Mouse (Mus musculus): ENCODE results near the gene Mlxipl. TPM values are rescaled to one million over a fixed set of nuclear protein-coding genes. Genes with fewer than 3 reads are reported as not detected.
A peak's percentile ranks its signal among the peaks of the same experiment; 100 is the strongest.
"Not testable (repeated sequence)": the region's sequence is repeated elsewhere in the genome, so short reads cannot be mapped to it uniquely, and the experiment has no call there.

Mlxipl gene
- polyA plus RNA-seq, 1 experiment from 2014 or later: 0.60 TPM

- peak; percentile 97 for DNase-seq (ENCODE audit: low spot score)
- Histone ChIP-seq H3K4me2 (ENCODE audit: low read depth) (peak within 1 kb of the TSS; percentile 95), H3K36me3 (ENCODE audit: control insufficient read depth, insufficient read depth, low read length) (peaks cover 9% of the 10 kb centered on the region), H3K9me3 (ENCODE audit: control insufficient read depth, low read length) (no peaks in the 10 kb centered on the region), H3K4me1 (ENCODE audit: control insufficient read depth, insufficient read depth, low read length) (peaks cover 5% of the 10 kb centered on the region), H3K27me3 (ENCODE audit: control insufficient read depth, insufficient read depth, low read length) (no peaks in the 10 kb centered on the region), H3K27ac (ENCODE audit: low read depth, low read length) (0 out of 2 replicates have a peak within 1 kb of the TSS, but pooled peaks have one; percentile 14), H3K9ac (ENCODE audit: low read length) (peak within 1 kb of the TSS; percentile 81), H3K4me3 (ENCODE audit: low read depth, low read length) (peak within 1 kb of the TSS; percentile 92)
- 0% methylated on average over 52 of the region's 52 CpGs for WGBS
- peak; percentile 96 for ATAC-seq (ENCODE audit: insufficient read depth, low FRiP score, low TSS enrichment)
Observed at GRCm38 (mm10) chr5:135063629-135064381, 25.9 kb upstream of the Mlxipl start, which contains the start of gene Dnajc30. Gene Dnajc30 (plus strand): TSS chr5:135064202.

GRCm38 (mm10) chr5:135064382-135064766 lies 25.3 kb upstream of the Mlxipl start:
- Histone ChIP-seq H3K27me3 (ENCODE audit: control insufficient read depth, insufficient read depth, low read length) (no peaks in the 10 kb centered on the region), H3K36me3 (ENCODE audit: control insufficient read depth, insufficient read depth, low read length) (peaks cover 8% of the 10 kb centered on the region), H3K9me3 (ENCODE audit: control insufficient read depth, low read length) (no peaks in the 10 kb centered on the region), H3K4me1 (ENCODE audit: control insufficient read depth, insufficient read depth, low read length) (peaks cover 5% of the 10 kb centered on the region), H3K4me3 (ENCODE audit: low read depth, low read length) (peak overlapping the region; percentile 92), H3K4me2 (ENCODE audit: low read depth) (peak overlapping the region; percentile 95), H3K27ac (ENCODE audit: low read depth, low read length) (0 out of 2 replicates have a peak overlapping the region, but pooled peaks have one; percentile 14), H3K9ac (ENCODE audit: low read length) (peak overlapping the region; percentile 81)
- WGBS: under 1% methylated on average over 40 of the region's 40 CpGs
- peak; percentile 33 for ATAC-seq (ENCODE audit: insufficient read depth, low FRiP score, low TSS enrichment)
- DNase-seq (ENCODE audit: low spot score): no peak

GRCm38 (mm10) chr5:135064909-135065446 lies 24.7 kb upstream of the Mlxipl start, which contains the start of gene Bud23:
Gene Bud23 (minus strand): TSS chr5:135064959.
- WGBS: 79% methylated on average over 9 of the region's 9 CpGs
- ATAC-seq (ENCODE audit: insufficient read depth, low FRiP score, low TSS enrichment); H3K27me3 ChIP-seq (ENCODE audit: control insufficient read depth, insufficient read depth, low read length); H3K36me3 ChIP-seq (ENCODE audit: control insufficient read depth, insufficient read depth, low read length); H3K9me3 ChIP-seq (ENCODE audit: control insufficient read depth, low read length); DNase-seq (ENCODE audit: low spot score); H3K4me1 ChIP-seq (ENCODE audit: control insufficient read depth, insufficient read depth, low read length): not testable (repeated sequence)
- Histone ChIP-seq H3K4me3 (ENCODE audit: low read depth, low read length) (peak within 1 kb of the TSS; percentile 92), H3K27ac (ENCODE audit: low read depth, low read length) (0 out of 2 replicates have a peak within 1 kb of the TSS, but pooled peaks have one; percentile 14), H3K4me2 (ENCODE audit: low read depth) (peak within 1 kb of the TSS; percentile 95), H3K9ac (ENCODE audit: low read length) (peak within 1 kb of the TSS; percentile 81)

DNA sequence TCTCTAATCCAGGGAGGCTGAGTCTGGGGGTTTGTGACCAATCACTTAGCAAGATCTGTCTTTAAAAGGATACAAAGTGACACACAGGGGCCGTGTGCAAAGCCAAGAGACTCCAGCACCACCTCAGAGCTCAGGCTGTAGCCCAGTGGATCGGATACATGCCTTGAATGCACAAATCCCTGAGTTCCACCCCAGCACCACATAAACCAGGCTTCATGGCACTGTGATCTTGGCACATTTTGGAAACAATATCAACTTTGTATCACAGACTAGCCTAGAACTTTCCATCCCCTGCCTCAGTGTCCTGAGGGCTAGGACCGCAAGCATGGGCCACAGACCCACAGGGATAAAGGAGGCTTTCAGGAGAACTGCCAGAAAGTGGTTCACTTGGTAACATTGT lies 23.7 kb upstream of the Mlxipl start:
- no peak overlapping the region for H3K4me3 ChIP-seq (ENCODE audit: low read depth, low read length)
- no peak overlapping the region; the same call in 1 of the 2 replicates for H3K4me2 ChIP-seq (ENCODE audit: low read depth)
- peaks cover 5% of the 10 kb centered on the region for H3K4me1 ChIP-seq (ENCODE audit: control insufficient read depth, insufficient read depth, low read length)
- H3K27me3 ChIP-seq (ENCODE audit: control insufficient read depth, insufficient read depth, low read length): no peaks in the 10 kb centered on the region
- WGBS: 95% methylated on average over 3 of the region's 3 CpGs
- no peak for ATAC-seq (ENCODE audit: insufficient read depth, low FRiP score, low TSS enrichment)
- no peaks in the 10 kb centered on the region for H3K9me3 ChIP-seq (ENCODE audit: control insufficient read depth, low read length)
- H3K27ac ChIP-seq (ENCODE audit: low read depth, low read length): no peak overlapping the region
- 0 out of 2 replicates have a peak, but pooled peaks cover 2% of the 10 kb centered on the region for H3K36me3 ChIP-seq (ENCODE audit: control insufficient read depth, insufficient read depth, low read length)
- no peak for DNase-seq (ENCODE audit: low spot score)
- no peak overlapping the region for H3K9ac ChIP-seq (ENCODE audit: low read length)

GRCm38 (mm10) chr5:135070448-135070847 lies 19.2 kb upstream of the Mlxipl start:
- H3K36me3 ChIP-seq (ENCODE audit: control insufficient read depth, insufficient read depth, low read length): peaks cover 7% of the 10 kb centered on the region; the same call in 1 of the 2 replicates
- no peak overlapping the region for H3K27ac ChIP-seq (ENCODE audit: low read depth, low read length)
- WGBS: 88% methylated on average over 3 of the region's 3 CpGs
- H3K4me3 ChIP-seq (ENCODE audit: low read depth, low read length): no peak overlapping the region
- no peak overlapping the region for H3K4me2 ChIP-seq (ENCODE audit: low read depth)
- no peak for DNase-seq (ENCODE audit: low spot score)
- no peak for ATAC-seq (ENCODE audit: insufficient read depth, low FRiP score, low TSS enrichment)
- H3K9ac ChIP-seq (ENCODE audit: low read length): no peak overlapping the region
- H3K4me1 ChIP-seq (ENCODE audit: control insufficient read depth, insufficient read depth, low read length): peaks cover 8% of the 10 kb centered on the region
- no peaks in the 10 kb centered on the region for H3K27me3 ChIP-seq (ENCODE audit: control insufficient read depth, insufficient read depth, low read length)
- H3K9me3 ChIP-seq (ENCODE audit: control insufficient read depth, low read length): no peaks in the 10 kb centered on the region

GRCm38 (mm10) chr5:135072061-135072460 lies 17.6 kb upstream of the Mlxipl start:
- ATAC-seq (ENCODE audit: insufficient read depth, low FRiP score, low TSS enrichment) (no peak), DNase-seq (ENCODE audit: low spot score) (no peak)
- H3K27ac ChIP-seq (ENCODE audit: low read depth, low read length): no peak overlapping the region
- H3K27me3 ChIP-seq (ENCODE audit: control insufficient read depth, insufficient read depth, low read length): no peaks in the 10 kb centered on the region
- no peaks in the 10 kb centered on the region for H3K9me3 ChIP-seq (ENCODE audit: control insufficient read depth, low read length)
- 93% methylated on average over 2 of the region's 2 CpGs for WGBS
- no peak overlapping the region for H3K4me2 ChIP-seq (ENCODE audit: low read depth)
- no peak overlapping the region for H3K4me3 ChIP-seq (ENCODE audit: low read depth, low read length)
- peaks cover 11% of the 10 kb centered on the region for H3K4me1 ChIP-seq (ENCODE audit: control insufficient read depth, insufficient read depth, low read length)
- peaks cover 5% of the 10 kb centered on the region; the same call in 1 of the 2 replicates for H3K36me3 ChIP-seq (ENCODE audit: control insufficient read depth, insufficient read depth, low read length)
- no peak overlapping the region for H3K9ac ChIP-seq (ENCODE audit: low read length)

GRCm38 (mm10) chr5:135072720-135073119 lies 17.0 kb upstream of the Mlxipl start:
- H3K9ac ChIP-seq (ENCODE audit: low read length): no peak overlapping the region
- ATAC-seq (ENCODE audit: insufficient read depth, low FRiP score, low TSS enrichment) (no peak), DNase-seq (ENCODE audit: low spot score) (no peak)
- no peak overlapping the region for H3K27ac ChIP-seq (ENCODE audit: low read depth, low read length)
- no peak overlapping the region for H3K4me2 ChIP-seq (ENCODE audit: low read depth)
- 58% methylated on average over 6 of the region's 6 CpGs for WGBS
- H3K36me3 ChIP-seq (ENCODE audit: control insufficient read depth, insufficient read depth, low read length): peaks cover 5% of the 10 kb centered on the region; the same call in 1 of the 2 replicates
- H3K27me3 ChIP-seq (ENCODE audit: control insufficient read depth, insufficient read depth, low read length): no peaks in the 10 kb centered on the region
- no peaks in the 10 kb centered on the region for H3K9me3 ChIP-seq (ENCODE audit: control insufficient read depth, low read length)
- no peak overlapping the region for H3K4me3 ChIP-seq (ENCODE audit: low read depth, low read length)
- peaks cover 11% of the 10 kb centered on the region for H3K4me1 ChIP-seq (ENCODE audit: control insufficient read depth, insufficient read depth, low read length)

DNA sequence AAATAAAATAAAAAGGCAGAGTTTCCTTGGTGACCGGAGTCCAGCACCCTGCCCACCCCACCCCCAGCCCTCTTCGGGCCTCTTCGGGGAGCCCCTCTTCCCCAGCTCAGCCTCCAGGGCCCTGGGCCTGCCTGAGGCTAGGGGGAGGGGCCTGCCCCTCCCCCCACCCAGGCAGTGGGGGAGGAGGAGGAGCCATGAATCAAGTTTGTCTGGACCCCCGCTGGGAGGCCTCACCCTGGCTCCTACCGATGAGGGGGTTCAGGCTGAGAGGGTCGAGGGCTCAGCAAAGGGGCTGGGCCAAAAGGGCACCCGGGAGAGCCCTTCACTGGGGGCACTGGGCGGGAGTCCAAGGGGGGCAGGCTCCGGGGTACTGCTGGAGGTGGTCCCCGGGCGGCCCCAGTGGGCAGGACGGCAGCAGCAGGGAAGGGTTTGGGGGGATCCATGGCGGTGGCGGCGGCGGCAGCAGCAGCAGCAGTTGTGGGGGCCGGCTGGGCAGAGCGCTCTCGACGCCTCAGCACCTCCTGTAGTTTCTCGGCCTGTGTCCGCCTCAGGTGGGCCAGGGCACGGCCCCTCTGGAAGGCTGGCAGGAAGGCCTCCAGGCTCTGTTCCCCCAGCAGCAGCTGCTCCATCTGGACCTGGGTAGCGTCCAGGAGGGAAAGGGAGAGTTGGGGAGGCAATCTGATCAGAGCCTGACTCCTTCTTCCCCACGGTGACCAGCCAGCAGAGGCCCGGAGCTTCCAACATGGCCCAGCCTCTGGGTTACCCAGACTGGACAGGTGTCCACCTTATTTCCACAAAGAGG lies 16.1 kb upstream of the Mlxipl start:
- H3K27ac ChIP-seq (ENCODE audit: low read depth, low read length): no peak overlapping the region
- H3K4me2 ChIP-seq (ENCODE audit: low read depth): 0 out of 2 replicates have a peak overlapping the region, but pooled peaks have one; percentile 19

More for the DNA sequence above, 16.1 kb upstream of the Mlxipl start:
- Histone ChIP-seq H3K9ac (ENCODE audit: low read length) (no peak overlapping the region; the same call in 1 of the 2 replicates), H3K4me3 (ENCODE audit: low read depth, low read length) (no peak overlapping the region), H3K9me3 (ENCODE audit: control insufficient read depth, low read length) (no peaks in the 10 kb centered on the region), H3K27me3 (ENCODE audit: control insufficient read depth, insufficient read depth, low read length) (no peaks in the 10 kb centered on the region), H3K4me1 (ENCODE audit: control insufficient read depth, insufficient read depth, low read length) (peaks cover 11% of the 10 kb centered on the region), H3K36me3 (ENCODE audit: control insufficient read depth, insufficient read depth, low read length) (peaks cover 5% of the 10 kb centered on the region; the same call in 1 of the 2 replicates)
- WGBS: 17% methylated on average over 26 of the region's 26 CpGs
- DNase-seq (ENCODE audit: low spot score) (peak; percentile 22), ATAC-seq (ENCODE audit: insufficient read depth, low FRiP score, low TSS enrichment) (no peak)

Data from neural tube, embryonic 11.5 days (tissue).